Mouse (Mus musculus) mesoderm, embryonic 11.5 days (tissue): ENCODE measurements around the gene Tapbpl.
A peak's percentile ranks its signal among the peaks of the same experiment; 100 is the strongest.
"Not testable (repeated sequence)": the region's sequence is repeated elsewhere in the genome, so short reads cannot be mapped to it uniquely, and the experiment has no call there.

Experiments used
- DNase-seq: peaks from one replicate; pipeline ENCODE4 v3.0.0-alpha.2; 2012; ENCODE audit warnings: low read depth, low spot score

Tapbpl gene

DNA sequence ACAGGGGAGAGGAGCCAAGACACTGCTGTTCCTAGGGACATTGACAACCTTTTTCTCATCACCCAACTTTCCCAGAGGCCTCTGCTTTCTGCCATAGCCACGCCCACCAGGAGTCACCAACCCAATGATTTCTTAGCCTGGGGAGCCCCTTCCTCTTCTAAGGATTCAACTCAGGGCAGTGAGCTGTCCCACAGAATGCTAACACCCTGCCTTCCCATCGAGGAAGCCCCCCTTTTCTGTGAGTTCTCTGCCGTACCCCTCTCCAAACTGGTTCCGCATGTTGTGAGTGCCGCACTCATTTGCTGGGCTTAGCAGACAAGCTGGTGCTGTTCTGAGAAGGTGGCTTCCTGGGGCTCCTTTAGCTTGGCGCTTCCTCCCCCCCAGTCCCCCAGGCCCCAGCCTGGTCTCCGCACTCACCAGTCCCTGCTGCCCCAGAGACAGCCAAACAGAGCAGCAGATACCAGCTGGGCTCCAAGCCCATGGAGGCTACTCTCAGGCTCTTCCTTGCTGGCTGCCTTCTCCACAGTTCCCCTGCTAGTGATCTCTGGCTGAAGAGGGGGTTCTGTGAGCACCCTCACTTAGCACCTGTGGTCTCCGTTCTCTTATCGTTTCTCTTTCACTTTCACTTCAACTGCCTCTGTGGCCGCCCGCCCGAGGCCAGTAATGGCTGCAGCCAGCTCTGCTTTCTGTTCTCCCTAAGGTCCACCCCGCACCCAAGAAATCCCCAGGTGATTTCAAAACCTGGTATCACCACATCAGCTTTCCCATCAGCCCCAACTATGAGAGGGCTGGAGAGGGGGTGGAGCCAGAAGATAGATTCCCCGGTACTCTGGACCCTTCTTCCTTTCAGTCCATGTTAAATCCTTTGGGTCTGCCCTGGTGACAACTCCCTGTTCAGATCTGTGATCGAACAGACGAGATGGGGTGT, at the start of gene Tapbpl:
Gene Tapbpl, minus strand, starts transcription at position 744 of the 928 bp plus-strand sequence.
- DNase-seq, result peak; percentile 37

DNA sequence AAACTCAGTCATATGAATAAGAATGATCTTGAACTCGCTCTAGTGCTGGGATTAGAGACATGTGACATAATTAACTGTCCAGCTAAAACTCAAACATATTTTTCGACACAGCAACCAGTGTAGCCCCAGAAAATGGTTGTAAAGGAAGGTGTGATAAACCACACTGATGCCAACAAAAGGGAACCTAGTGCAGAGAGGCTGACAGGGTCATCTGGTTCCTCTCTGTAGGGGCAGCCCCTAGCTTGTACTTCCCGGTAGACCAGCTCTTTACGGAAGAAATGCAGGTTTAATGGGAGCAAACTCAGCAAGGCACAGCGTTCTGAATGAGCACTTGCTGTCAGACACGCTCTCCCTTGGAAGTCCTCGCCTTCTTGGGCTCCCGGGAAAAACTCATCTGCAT, 48.1 kb upstream of the Tapbpl start:
- DNase-seq, result no peak

DNA sequence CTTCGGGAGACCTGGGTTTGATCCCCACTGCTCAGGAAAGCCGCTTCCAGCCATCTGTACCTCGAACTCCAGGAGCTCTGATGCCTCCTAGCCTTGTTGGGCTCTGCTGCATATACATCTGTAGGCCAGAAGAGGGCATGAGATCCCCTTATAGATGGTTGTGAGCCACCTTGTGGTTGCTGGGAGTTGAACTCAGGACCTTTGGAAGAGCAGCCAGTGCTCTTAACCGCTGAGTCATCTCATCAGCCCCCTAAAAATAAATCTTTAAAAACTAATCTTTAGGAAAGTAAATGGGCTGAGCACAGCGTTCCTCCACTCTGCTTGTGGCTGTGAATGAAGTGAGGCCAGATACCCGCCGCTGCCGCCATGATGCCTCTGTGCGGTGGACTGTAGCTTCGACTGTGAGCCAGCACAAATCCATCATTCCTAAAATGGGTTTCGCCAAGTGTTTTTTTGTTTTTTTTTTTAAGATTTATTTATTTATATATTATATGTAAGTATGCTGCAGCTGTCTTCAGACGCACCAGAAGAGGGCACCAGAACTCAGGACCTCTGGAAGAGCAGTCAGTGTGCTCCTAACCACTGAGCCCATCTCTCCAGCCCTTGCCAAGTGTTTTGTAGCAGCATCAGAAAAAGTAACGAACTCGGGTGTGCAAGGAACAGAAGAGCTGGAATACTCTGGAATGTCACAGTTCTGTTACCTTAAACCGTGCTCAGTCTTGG, 43.3 kb upstream of the Tapbpl start:
- peak; percentile 45 for DNase-seq

DNA sequence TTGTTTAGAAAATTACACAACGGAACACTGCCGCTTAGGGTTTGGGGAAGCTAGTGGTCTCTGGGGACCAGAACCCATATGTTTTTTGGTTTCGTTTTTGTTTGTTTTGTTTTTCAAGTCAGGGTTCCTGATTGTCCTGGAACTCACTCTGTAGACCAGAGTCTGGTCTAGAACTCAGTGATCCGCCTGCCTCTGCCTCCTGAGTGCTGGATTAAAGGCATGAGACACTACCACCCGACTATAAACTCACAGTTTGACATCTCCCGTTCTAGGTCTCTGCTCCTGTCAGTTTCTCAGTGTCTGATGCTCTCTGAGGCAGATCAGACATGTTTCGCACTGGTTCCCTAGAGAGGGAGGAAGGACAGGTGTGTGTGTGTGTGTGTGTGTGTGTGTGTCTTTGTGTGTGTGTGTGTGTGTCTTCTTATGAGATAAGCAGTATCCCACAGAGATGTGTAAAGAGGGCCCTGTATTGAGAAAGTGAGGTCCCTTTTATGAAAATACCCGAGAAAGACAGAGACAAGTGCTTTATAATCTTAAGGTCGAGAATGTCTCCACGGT, 40.6 kb upstream of the Tapbpl start:
- no peak for DNase-seq

DNA sequence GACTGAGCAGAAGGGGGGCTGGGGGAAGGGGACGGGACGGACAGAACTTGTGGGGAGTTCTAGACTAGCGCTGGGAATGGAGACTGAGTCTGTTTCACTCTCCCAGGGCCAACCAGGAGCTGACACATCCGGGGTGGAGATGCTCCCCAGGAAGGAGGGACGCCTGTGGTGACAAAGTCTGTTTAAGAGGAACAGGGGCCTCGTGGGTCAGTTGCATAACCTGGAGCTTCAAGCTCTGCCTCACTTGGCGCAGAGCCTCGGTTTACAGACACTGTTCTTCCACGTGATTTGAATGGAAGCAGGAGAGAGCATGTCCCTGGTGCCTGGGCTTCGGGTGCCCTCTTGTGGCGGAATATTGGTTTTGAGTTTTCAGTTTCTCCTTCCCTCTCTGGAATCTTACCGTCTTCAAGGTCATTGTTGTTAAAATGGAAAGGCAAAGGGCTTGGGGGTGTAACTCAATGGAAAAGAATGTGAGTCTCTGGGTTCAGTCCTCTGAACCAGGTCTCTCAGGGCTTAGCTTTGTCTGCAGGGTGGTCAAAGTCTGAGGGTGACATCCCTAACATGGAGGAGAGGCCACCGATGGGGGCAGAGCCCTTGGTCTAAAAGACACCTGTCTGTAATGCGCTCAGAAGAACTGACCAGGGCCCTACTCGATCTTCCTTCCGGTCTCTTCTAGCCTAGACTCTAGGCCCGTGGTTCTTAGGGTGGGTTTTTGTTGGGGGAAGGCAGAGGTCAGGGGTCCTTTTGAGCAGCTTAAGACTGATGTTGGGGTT, 40.0 kb upstream of the Tapbpl start:
- peak; percentile 88 for DNase-seq

DNA sequence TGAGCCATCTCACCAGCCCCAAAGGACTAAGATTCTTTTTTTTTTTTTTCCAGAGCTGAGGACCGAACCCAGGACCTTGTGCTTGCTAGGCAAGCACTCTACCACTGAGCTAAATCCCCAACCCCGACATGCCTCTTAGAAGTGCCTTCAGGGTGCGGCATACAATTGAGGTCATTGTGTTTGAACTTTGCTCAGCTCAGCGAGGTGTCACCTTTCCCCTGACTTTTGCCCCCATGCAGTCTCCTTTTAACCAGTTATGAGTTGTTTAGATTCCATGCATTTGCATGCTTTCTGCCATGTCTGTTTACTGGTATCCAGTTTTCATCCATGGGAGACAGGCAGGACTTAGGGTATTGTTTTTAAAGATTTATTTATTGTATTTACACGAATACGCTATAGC, 37.1 kb upstream of the Tapbpl start:
- DNase-seq, result no peak

DNA sequence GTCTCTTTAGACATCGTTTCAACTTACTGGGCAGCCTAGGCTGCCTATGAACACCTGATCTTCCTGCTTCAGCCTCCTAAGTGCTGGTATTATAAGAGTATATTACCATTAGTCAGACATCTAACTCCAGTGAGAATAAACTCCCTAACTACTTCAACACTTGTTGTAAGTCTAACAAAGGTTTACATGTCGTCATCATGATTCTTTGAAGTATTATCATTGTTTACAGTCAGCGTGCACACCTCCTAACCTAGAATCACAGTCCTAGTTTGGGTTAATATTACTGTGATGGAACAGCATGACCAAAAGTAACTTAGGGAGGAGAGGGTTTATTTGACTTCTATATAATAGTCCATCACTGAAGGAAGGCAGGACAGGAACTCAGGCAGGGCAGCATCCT, 35.8 kb upstream of the Tapbpl start:
- DNase-seq, result no peak

DNA sequence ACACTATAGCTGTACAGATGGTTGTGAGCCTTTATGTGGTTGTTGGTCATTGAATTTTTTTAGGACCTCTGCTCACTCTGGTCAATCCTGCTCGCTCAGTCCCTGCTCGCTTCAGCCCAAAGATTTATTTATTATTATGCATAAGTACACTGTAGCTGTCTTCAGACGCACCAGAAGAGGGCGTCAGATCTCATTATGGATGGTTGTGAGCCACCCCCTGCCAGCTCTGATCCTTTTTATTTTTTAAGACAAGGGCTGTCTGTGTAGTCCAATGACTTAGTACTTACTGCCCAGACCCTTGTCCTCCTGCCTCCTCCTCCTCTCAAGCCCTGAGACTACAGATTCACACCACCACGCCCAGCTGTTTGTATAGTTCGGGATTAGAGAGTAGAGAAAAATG, 34.9 kb upstream of the Tapbpl start:
- DNase-seq, result not testable (repeated sequence)

DNA sequence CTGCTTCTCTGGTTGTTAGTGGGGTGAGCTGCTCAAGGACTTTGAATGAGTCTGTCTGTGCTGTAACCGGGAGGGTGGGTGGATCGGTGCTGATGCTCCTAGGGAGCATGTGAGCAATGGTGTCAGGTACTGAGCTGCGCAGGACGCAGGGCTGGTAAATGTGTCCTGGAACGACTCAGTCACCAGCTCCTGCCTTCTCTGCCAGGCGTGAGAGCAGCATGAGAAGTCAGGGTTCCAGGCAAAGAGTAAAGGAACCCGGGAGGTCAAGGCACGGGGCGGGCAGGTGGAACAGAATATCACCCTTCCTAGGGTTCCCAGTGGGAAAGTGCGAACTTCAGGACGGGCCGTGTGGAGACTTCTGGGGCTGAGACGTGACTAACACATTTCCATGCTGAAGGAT, 34.4 kb upstream of the Tapbpl start:
- DNase-seq, result no peak

DNA sequence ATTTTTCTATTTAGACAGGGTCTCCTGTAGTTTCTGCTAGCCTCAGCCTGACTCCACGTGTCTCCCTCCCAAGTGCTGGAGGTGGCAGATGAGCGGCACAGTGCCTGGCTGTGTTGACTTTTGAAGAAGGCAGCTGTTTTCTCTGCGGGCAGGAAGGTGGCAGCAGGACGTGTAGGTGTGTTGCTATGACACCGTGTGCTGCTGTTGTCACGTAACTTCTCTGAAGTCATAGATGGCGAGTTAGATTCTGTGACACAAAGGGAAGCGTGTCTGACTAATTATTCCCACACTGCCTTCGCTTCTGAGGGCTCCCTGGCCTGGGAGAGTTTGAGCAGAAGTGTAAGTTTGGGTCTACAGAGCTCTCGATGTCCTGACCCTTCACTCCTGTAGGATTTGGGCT, 33.6 kb upstream of the Tapbpl start:
- no peak for DNase-seq

DNA sequence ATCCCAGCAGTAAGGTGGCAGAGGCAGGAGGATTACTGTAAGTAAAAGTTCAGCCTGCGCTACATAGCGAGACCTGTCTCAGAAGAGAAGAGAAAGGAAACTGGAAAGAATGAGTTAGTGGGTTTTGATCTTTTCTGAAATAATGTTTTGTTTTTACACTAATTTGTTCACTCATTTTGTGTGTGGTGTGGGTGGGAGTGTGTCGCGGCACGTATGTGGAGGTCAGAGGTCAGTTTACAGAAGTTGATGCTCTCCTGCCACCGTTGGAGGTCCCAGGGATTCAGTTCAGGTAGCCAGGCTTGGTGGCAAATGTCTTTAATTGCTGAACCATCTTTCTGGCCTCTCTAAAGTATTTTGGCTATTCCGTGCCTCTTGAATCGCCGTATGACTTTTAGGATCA, 32.6 kb upstream of the Tapbpl start:
- no peak for DNase-seq

DNA sequence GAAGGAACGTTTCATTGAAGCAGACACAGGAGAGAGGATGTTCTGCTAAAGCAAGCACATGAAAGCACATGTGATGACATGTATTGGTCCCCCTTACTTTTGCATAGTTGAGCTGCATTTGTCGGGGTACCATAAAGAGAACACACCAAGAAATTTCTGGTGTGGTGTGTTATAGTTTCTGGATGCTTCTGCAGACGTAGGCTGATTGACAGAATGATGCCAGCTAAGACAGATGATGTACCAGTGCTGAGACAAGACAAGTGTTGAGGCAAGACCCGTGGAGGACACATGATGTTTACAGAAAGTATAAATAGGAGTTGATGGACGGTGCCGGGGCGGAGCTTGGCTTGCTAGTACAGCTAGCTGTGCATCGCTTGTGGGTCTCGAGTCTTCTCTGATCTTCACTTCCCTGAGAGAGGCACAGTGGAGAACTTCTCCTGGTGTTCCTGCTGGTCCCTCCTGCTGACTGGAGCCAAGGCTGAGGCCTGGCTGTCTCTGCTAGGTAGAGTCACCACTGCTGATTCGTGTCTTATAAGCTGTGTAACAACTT, 28.4 kb upstream of the Tapbpl start:
- DNase-seq, result no peak

DNA sequence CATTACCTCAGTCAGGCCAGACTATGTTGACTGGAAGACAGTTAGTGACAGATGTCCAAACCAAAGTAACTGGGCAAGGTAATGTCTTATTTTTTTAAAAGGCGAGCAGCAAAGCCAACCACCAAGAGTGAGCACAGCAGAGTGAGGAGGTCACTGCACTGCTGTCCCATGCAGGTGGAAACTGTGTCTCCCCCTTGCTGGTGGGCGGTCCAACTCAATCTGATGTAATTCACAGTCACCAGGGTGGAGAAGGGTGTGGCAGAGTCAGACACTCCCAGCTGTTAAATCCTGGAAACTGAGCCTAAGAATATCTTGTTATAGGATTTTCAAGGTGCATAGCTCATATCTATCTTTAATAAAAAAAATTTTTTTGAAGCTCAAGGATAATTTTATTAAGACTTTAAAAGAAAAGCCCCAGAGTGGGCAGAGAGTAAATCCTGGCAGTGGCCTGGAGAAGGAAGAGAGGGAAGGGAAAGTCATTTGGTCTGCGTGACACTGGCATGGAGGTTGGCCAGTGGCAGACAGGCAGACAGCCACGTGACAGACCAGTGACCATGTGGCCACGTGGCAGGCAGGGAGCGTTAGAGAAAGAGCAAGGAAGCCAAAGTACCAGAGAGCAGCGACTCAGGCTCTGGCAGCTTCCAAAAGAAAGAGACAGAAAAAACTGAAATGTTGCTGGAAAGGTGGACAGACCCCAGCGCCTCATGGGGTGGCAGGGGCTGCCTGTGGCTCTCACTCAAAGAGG, 24.7 kb upstream of the Tapbpl start:
- DNase-seq, result no peak

DNA sequence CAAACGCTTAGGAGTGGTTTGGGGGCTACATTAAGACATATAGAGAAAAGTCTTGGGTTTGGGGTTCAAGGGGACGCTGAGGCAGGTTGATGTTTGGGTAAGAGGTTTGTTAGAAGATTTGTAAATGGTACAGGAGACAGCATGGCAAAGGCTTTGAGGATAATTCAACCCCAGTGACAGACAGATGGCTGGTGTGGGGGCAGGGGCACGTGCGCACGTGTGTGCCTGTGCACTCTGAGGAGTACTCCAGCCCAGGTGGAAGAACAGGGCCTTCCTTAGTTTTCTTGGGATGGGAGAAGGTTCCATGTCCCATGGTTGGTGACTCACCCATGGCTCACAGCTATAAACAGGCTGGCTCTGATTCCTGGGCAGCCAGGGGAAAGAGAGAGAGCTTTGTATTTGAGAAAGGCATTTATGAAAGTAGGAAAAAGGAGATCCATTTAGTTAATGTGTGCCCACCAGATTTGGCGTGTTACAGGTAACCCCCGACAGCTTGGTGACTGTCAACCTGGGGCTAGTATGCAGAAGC, 23.9 kb upstream of the Tapbpl start:
- DNase-seq, result no peak

DNA sequence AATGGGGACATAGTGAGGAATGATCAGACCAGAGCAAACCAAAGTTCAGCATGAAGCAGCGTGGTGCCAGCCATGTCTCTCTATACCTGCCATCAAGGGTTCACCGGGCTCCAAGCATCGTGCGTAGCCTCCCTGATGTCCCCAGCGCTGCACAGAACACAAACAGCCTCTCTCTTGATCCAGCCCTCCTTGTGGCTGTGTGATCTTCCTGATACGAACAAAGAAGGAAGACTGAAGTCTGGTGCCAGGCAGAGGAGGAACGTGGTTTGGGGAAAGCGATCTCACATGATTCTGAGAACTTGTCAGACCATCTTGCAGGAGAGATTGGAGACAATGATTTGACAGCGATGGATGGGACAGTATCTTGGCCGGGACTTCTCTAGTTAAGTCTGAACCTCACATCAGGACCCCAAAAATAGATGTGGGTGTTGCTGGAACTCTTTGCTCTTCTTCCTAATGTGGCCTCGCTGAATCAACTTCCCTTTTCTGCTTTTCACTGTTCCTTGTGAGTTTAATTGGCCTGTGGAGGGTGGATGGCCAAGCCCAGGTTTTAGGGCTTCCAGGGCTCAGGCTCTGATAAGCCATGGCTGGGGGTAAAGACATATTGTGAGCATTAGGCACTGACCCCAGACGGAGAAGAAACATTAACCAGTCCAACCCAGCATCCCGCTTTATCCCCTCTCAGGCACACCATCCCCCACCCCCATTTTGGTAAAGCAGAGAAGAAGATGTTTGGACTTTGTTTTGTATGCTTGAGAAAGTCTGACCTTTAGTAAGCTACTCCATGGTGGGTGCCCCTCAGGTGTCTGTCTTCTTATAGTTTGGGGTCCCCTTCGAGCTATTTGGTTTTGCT, 22.4 kb upstream of the Tapbpl start:
- DNase-seq, result no peak

DNA sequence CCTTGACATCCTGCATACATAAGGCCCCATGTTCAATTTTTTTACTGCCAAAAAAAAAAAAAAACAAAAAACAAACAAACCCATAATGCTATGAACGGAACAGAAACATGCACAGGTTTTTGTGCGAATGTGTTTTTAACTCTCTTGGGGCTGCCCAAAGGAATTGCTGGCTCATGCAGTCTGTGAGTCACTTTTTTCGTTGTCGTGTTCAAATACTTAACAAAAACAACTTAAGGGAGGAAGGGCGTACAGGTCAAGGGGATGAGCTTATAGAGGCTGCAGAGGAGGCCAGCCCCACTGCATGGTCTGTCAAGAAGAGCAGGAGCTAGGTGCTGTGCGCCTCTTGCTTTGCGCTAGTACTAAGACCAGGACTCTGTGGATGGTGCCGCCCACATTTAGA, 21.1 kb upstream of the Tapbpl start:
- DNase-seq, result no peak

DNA sequence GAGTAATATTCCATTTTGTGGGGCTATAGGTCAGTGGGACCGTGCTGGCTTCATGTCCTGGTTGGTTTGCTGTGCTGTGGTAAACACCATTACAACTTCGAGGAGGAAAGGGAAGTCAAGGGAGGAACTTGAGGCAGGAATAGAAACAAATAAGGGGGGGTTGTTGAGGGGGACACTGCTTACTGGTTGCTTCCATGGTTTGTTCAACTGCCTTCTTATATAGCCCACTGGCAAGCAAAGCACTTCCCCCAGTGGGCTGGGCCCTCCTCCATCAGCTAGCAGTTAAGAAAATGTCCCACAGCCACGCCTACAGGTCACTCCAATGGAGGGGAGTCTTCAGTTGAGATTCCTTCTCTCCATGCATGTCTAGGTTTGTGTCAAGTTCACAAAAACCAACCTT, 20.6 kb upstream of the Tapbpl start:
- no peak for DNase-seq

DNA sequence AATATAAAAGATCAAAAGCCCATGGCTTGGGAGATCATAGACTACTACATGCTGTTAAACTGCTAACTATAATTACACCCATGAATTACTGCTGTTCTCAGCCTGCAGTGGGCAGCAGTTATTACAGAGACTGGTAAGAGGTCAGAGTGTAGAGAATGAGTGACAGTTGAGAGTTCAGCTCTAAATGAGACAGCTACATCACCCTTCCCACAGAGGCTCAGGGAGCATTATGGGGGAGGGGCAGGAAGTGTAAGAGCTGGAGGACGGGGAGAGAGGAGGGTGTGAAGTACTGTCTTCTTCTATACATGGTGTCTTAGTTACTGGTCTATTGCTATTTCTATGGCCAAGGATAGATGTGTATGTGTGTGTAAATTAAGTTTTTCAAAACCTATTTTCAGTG, 12.9 kb upstream of the Tapbpl start:
- DNase-seq, result no peak

DNA sequence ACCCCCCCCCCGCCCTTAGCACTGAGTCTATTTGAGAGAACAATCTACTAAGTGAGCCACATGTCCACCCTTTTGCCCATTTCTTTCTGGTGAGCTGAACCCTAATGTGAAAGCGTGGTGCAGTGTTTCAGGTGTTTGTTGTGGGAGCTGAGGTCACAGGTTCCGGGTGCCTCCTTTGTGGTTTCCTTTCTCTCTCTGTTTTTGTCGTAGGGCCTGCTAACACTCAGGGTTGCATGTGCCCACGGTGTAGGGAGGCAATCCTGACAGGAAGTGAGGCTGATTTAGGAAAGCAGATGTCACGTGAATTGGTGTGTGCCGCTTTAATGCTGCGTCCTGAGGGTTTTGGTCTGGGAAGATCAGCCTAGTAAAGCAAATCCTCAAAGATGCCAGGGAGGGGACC, 9.9 kb upstream of the Tapbpl start:
- no peak for DNase-seq

DNA sequence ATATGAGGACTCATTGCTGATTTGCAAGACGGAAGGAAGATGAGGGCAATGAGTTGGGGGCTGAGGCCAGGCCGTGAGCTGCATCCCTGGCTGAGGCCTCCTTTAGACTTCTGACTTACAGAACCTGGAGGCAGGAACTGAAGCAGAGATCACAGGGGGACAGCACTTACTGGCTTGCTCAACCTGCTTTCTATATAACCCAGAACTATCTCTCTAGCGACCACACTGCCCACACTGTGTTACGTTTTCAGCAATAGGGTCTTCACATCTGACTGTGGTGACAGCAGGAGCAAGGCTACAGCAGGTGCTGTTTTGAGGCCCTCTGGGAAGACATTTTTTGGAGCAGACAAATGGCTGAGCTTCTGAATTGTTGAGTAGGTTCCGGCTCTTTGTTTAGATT, 9.0 kb upstream of the Tapbpl start:
- DNase-seq, result no peak
